Mouse (Mus musculus) forebrain, embryonic 14.5 days (tissue): Measurements from ENCODE around the gene Igsf8. TPM values are rescaled to one million over a fixed set of nuclear protein-coding genes. Genes with fewer than 3 reads are reported as not detected.

ENCODE experiments used
- ATAC-seq: fragments of 200-750 bp; cut with Nextera tagmentation; 2 replicates; pipeline ENCODE4 v1.8.0; 2017; ENCODE audit warnings: mild to moderate bottlenecking, moderate library complexity
- DNase-seq: peaks from one replicate; pipeline ENCODE4 v3.0.0-alpha.2; 2015; ENCODE audit warnings: low spot score
- H3K27ac ChIP-seq: fragments of 300-500 bp; sonication (generic); 2 replicates; pipeline ENCODE4 v1.5.1; 2014; ENCODE audit warnings: low read depth, mild to moderate bottlenecking, control low read depth, low read length, moderate library complexity
- H3K27me3 ChIP-seq: fragments of 300-500 bp; sonication (generic); replicated peaks from 2 replicates; pipeline ENCODE4 v1.6.1; 2014; ENCODE audit warnings: low read length, control low read depth, mixed read lengths; ENCODE audit not compliant: control insufficient read depth, insufficient read depth
- H3K36me3 ChIP-seq: fragments of 300-500 bp; sonication (generic); 2 replicates; pipeline ENCODE4 v1.6.1; 2014; ENCODE audit warnings: low read length, control low read depth; ENCODE audit not compliant: control insufficient read depth, insufficient read depth
- H3K4me1 ChIP-seq: fragments of 300-500 bp; sonication (generic); 2 replicates; pipeline ENCODE4 v1.6.1; 2014; ENCODE audit warnings: antibody characterized with exemption, low read length, control low read depth; ENCODE audit not compliant: control insufficient read depth, insufficient read depth
- H3K4me2 ChIP-seq: fragments of 300-500 bp; sonication (generic); 2 replicates; pipeline ENCODE4 v1.6.1; 2014; ENCODE audit warnings: mild to moderate bottlenecking, control low read depth, low read length
- H3K4me3 ChIP-seq: fragments of 300-500 bp; sonication (generic); 2 replicates; pipeline ENCODE4 v1.5.1; 2014; ENCODE audit warnings: low read depth, low read length, control low read depth
- H3K9ac ChIP-seq: fragments of 300-500 bp; sonication (generic); 2 replicates; pipeline ENCODE4 v1.6.1; 2014; ENCODE audit warnings: mild to moderate bottlenecking, low read length, control low read depth, moderate library complexity
- H3K9me3 ChIP-seq: fragments of 300-500 bp; sonication (generic); replicated peaks from 2 replicates; pipeline ENCODE4 v1.6.1; 2016; ENCODE audit warnings: low read length, control low read depth, mixed read lengths; ENCODE audit not compliant: control insufficient read depth
- WGBS: fragments of 180-500 bp; shearing (Covaris S2); extraction: QIAGEN DNeasy Blood & Tissue Kit; methylation state at CpG from one replicate; pipeline ENCODE4 v1.1.7; 2014; 5-methylcytosine and 5-hydroxymethylcytosine counted together
- polyA plus RNA-seq: library from polyadenylated mRNA; unstranded; fragments of >200 nt; fragmentation: Nextera tagmentation; extraction: Ambion mirVana; gene quantifications from 2 replicates; pipeline ENCODE4 v1.2.1, GENCODE M21; 2014

Gene Igsf8
- polyA plus RNA-seq, 1 experiment from 2014 or later = 147 TPM

- no peak overlapping the region for H3K27ac ChIP-seq
- DNase-seq = no peak
- no peak for ATAC-seq
These were observed 18.5 kb downstream of the Igsf8 start for GRCm38 (mm10) chr1:172279768-172280509.

GRCm38 (mm10) chr1:172281522-172282254 lies 20.2 kb downstream of the Igsf8 start:
- Histone ChIP-seq H3K4me1 (no peaks in the 10 kb centered on the region), H3K36me3 (peaks cover 6% of the 10 kb centered on the region; the same call in 1 of the 2 replicates), H3K27me3 (no peaks in the 10 kb centered on the region), H3K4me2 (no peak overlapping the region), H3K9me3 (no peaks in the 10 kb centered on the region), H3K9ac (no peak overlapping the region), H3K4me3 (no peak overlapping the region), H3K27ac (no peak overlapping the region)
- 82% methylated on average over 10 of the region's 10 CpGs for WGBS
- DNase-seq (no peak), ATAC-seq (no peak)

More at GRCm38 (mm10) chr1:172279768-172280509, 18.5 kb downstream of the Igsf8 start:
- no peaks in the 10 kb centered on the region for H3K9me3 ChIP-seq
- no peaks in the 10 kb centered on the region for H3K4me1 ChIP-seq
- no peak overlapping the region for H3K4me2 ChIP-seq
- WGBS = 84% methylated on average over 16 of the region's 16 CpGs
- H3K36me3 ChIP-seq = peaks cover 3% of the 10 kb centered on the region; the same call in 1 of the 2 replicates
- H3K27me3 ChIP-seq = no peaks in the 10 kb centered on the region
- H3K4me3 ChIP-seq = no peak overlapping the region
- H3K9ac ChIP-seq = no peak overlapping the region

GRCm38 (mm10) chr1:172283073-172283472 lies 21.6 kb downstream of the Igsf8 start:
- peaks cover 6% of the 10 kb centered on the region; the same call in 1 of the 2 replicates for H3K36me3 ChIP-seq
- no peak overlapping the region for H3K4me2 ChIP-seq
- no peak for ATAC-seq
- 89% methylated on average over 6 of the region's 6 CpGs for WGBS
- no peaks in the 10 kb centered on the region for H3K9me3 ChIP-seq
- H3K9ac ChIP-seq = no peak overlapping the region
- no peak overlapping the region for H3K4me3 ChIP-seq
- no peaks in the 10 kb centered on the region for H3K27me3 ChIP-seq
- no peaks in the 10 kb centered on the region for H3K4me1 ChIP-seq
- H3K27ac ChIP-seq = no peak overlapping the region
- no peak for DNase-seq

- ATAC-seq (no peak), DNase-seq (no peak)
- peaks cover 6% of the 10 kb centered on the region; the same call in 1 of the 2 replicates for H3K36me3 ChIP-seq
- WGBS = 91% methylated on average over 14 of the region's 14 CpGs
- H3K4me1 ChIP-seq = no peaks in the 10 kb centered on the region
- no peaks in the 10 kb centered on the region for H3K9me3 ChIP-seq
- no peak overlapping the region for H3K27ac ChIP-seq
- H3K4me2 ChIP-seq = no peak overlapping the region
- H3K9ac ChIP-seq = no peak overlapping the region
- H3K27me3 ChIP-seq = no peaks in the 10 kb centered on the region
- H3K4me3 ChIP-seq = no peak overlapping the region
These were observed 22.8 kb downstream of the Igsf8 start for GRCm38 (mm10) chr1:172284221-172284620.

GRCm38 (mm10) chr1:172286740-172287139 lies 25.3 kb downstream of the Igsf8 start:
- Histone ChIP-seq H3K27me3 (no peaks in the 10 kb centered on the region), H3K4me1 (no peaks in the 10 kb centered on the region), H3K4me2 (no peak overlapping the region), H3K9ac (no peak overlapping the region), H3K4me3 (no peak overlapping the region), H3K9me3 (no peaks in the 10 kb centered on the region), H3K27ac (no peak overlapping the region), H3K36me3 (peaks cover 8% of the 10 kb centered on the region; the same call in 1 of the 2 replicates)
- WGBS = 89% methylated on average over 5 of the region's 5 CpGs
- ATAC-seq (no peak), DNase-seq (no peak)

GRCm38 (mm10) chr1:172288900-172289616 lies 27.6 kb downstream of the Igsf8 start:
- Histone ChIP-seq H3K4me2 (no peak overlapping the region), H3K27ac (no peak overlapping the region), H3K27me3 (no peaks in the 10 kb centered on the region), H3K36me3 (peaks cover 8% of the 10 kb centered on the region; the same call in 1 of the 2 replicates), H3K4me3 (no peak overlapping the region), H3K9me3 (no peaks in the 10 kb centered on the region), H3K4me1 (no peaks in the 10 kb centered on the region), H3K9ac (no peak overlapping the region)
- 90% methylated on average over 11 of the region's 11 CpGs for WGBS
- ATAC-seq = no peak
- no peak for DNase-seq

- Histone ChIP-seq H3K27ac (no peak overlapping the region), H3K9me3 (no peaks in the 10 kb centered on the region), H3K4me2 (no peak overlapping the region), H3K36me3 (peaks cover 8% of the 10 kb centered on the region; the same call in 1 of the 2 replicates), H3K4me1 (peaks cover under 1% of the 10 kb centered on the region; the same call in 1 of the 2 replicates), H3K4me3 (no peak overlapping the region), H3K27me3 (no peaks in the 10 kb centered on the region), H3K9ac (no peak overlapping the region)
- DNase-seq (no peak), ATAC-seq (no peak)
- 90% methylated on average over 3 of the region's 3 CpGs for WGBS
These were observed 28.1 kb downstream of the Igsf8 start for GRCm38 (mm10) chr1:172289617-172289946.

- DNase-seq (no peak), ATAC-seq (no peak)
- no peak overlapping the region for H3K27ac ChIP-seq
- H3K4me1 ChIP-seq = peaks cover 16% of the 10 kb centered on the region; the same call in 1 of the 2 replicates
- H3K27me3 ChIP-seq = no peaks in the 10 kb centered on the region
- no peak overlapping the region for H3K4me2 ChIP-seq
- H3K9ac ChIP-seq = no peak overlapping the region
- H3K36me3 ChIP-seq = 0 out of 2 replicates have a peak, but pooled peaks cover 2% of the 10 kb centered on the region
- 87% methylated on average over 2 of the region's 2 CpGs for WGBS
- H3K4me3 ChIP-seq = no peak overlapping the region
- H3K9me3 ChIP-seq = no peaks in the 10 kb centered on the region
These were observed 31.4 kb downstream of the Igsf8 start for GRCm38 (mm10) chr1:172292880-172293279.
